Comparison of ENCODE assay signal across 12 mouse cellular contexts in the genomic region with DNA sequence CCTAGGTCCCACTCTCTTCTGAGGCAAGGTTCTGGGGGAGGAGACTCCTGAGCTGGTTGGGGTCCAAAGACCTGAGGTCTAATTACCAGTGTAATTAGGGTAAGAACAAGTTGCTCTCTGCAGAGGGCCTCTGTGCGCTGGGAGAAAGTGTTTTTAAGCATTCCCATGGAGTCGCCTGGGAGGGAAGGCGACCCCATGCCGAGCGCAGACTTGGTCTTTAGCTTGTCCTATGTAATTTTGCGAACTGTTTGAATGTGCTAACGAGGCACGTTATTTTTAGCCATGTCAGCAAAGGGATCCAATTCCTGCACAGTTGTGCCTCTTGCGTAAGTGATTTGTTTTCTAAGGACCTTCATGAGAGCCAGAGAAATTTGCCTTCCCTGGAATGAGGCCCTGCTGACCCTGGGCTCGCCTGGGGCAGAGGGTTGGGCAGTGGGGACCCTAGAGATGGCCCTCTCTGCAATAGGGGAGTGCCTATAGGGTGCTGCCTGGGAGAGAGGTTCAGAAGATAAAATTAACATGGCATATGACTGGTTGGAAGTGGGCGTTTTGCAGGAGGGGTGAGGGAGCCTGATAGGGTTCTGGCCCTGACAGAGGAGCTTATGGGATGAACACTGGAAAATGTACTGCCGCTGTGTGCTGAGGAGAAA. TPM values are rescaled to one million over a fixed set of nuclear protein-coding genes. Genes with fewer than 3 reads are reported as not detected.
A peak's percentile ranks its signal among the peaks of the same experiment; 100 is the strongest.
DNase-seq lines count a peak whose midpoint lies in the region; ATAC-seq and TF ChIP-seq lines count a peak whose summit lies in the region.
"Had no signal": no experiment of that assay in that cellular context is flagged by ENCODE, and none has a peak within 500 bp of the region (broad histone marks: within the 10 kb centered on the region; RNA-seq: fewer than 3 reads in every experiment).

A gene (plus strand): TSS at position 157 of the 650 bp plus-strand sequence.

- H3K4me3 ChIP-seq in heart, postnatal 0 days (ENCODE audit: low read depth, low read length), result no peak within 1 kb of the TSS
- H3K4me3 ChIP-seq in midbrain, postnatal 0 days (ENCODE audit: low read depth, low read length), result no peak within 1 kb of the TSS
- H3K4me3 ChIP-seq in midbrain, embryonic 10.5 days, result no peak within 1 kb of the TSS
- no peak within 1 kb of the TSS for H3K4me3 ChIP-seq in intestine, embryonic 16.5 days (ENCODE audit: low read length)
- no peak within 1 kb of the TSS for H3K4me3 ChIP-seq in stomach, embryonic 16.5 days (replicated peaks; ENCODE audit: low read length)
- H3K4me3 ChIP-seq: liver, embryonic 15.5 days; neural tube, embryonic 13.5 days had no signal

- DNase-seq in heart, postnatal 0 days (ENCODE audit: low spot score), result peak; percentile 17
- no peak for DNase-seq in heart, postnatal 4 days
- DNase-seq in midbrain, postnatal 0 days (ENCODE audit: low spot score), result peak; percentile 12
- DNase-seq in midbrain, embryonic 10.5 days (ENCODE audit: low spot score), result no peak
- no peak for DNase-seq in urinary bladder, postnatal 36 days (ENCODE audit: low spot score in 2 of 2)

- no peak for TF ChIP-seq EP300 in heart, postnatal 0 days (IDR thresholded peaks at IDR 0.05; ENCODE audit: low read depth)

- H3K9ac ChIP-seq in heart, postnatal 0 days (replicated peaks; ENCODE audit: low read depth, low read length), result no peak within 1 kb of the TSS
- no peak within 1 kb of the TSS for H3K9ac ChIP-seq in midbrain, postnatal 0 days (replicated peaks; ENCODE audit: low read length, poor library complexity, severe bottlenecking)
- H3K9ac ChIP-seq in intestine, embryonic 16.5 days (ENCODE audit: low read depth, low read length), result peak within 1 kb of the TSS; percentile 36; the same call in 1 of the 2 replicates
- peak within 1 kb of the TSS; percentile 36; the same call in 1 of the 2 replicates for H3K9ac ChIP-seq in stomach, embryonic 16.5 days (ENCODE audit: low read length)
- H3K9ac ChIP-seq: liver, embryonic 15.5 days; neural tube, embryonic 13.5 days had no signal

- no peaks in the 10 kb centered on the region for H3K9me3 ChIP-seq in heart, postnatal 0 days (replicated peaks; ENCODE audit: control insufficient read depth, low read length)
- no peaks in the 10 kb centered on the region for H3K9me3 ChIP-seq in midbrain, postnatal 0 days (ENCODE audit: low read length)
- no peaks in the 10 kb centered on the region for H3K9me3 ChIP-seq in midbrain, embryonic 10.5 days (replicated peaks)
- no peaks in the 10 kb centered on the region for H3K9me3 ChIP-seq in intestine, embryonic 16.5 days (ENCODE audit: control insufficient read depth, low read length)
- H3K9me3 ChIP-seq in stomach, embryonic 16.5 days (replicated peaks; ENCODE audit: control insufficient read depth, low read length), result no peaks in the 10 kb centered on the region
- H3K9me3 ChIP-seq: G1E; liver, embryonic 15.5 days; neural tube, embryonic 13.5 days had no signal

- TF ChIP-seq CTCF in heart, postnatal 0 days (IDR thresholded peaks at IDR 0.05; ENCODE audit: low read depth), result no peak
- no peak for TF ChIP-seq CTCF in midbrain, postnatal 0 days (IDR thresholded peaks at IDR 0.05)

- WGBS in heart, postnatal 0 days, result 35% methylated on average over 12 of the region's 12 CpGs
- 55% methylated on average over 12 of the region's 12 CpGs for WGBS in midbrain, postnatal 0 days
- 37% methylated on average over 12 of the region's 12 CpGs for WGBS in midbrain, embryonic 10.5 days
- WGBS in intestine, embryonic 16.5 days, result 58% methylated on average over 12 of the region's 12 CpGs
- WGBS in stomach, embryonic 16.5 days, result 67% methylated on average over 12 of the region's 12 CpGs

- H3K27ac ChIP-seq in heart, postnatal 0 days (ENCODE audit: low read depth), result no peak within 1 kb of the TSS
- H3K27ac ChIP-seq in midbrain, postnatal 0 days (ENCODE audit: low read depth, low read length), result no peak within 1 kb of the TSS
- no peak within 1 kb of the TSS for H3K27ac ChIP-seq in midbrain, embryonic 10.5 days (replicated peaks)
- peak within 1 kb of the TSS; percentile 37; the same call in 1 of the 2 replicates for H3K27ac ChIP-seq in intestine, embryonic 16.5 days (ENCODE audit: low read length)
- H3K27ac ChIP-seq in stomach, embryonic 16.5 days (ENCODE audit: low read length), result peak within 1 kb of the TSS; percentile 43; the same call in 1 of the 2 replicates
- H3K27ac ChIP-seq: liver, embryonic 15.5 days; neural tube, embryonic 13.5 days had no signal

- H3K4me2 ChIP-seq in heart, postnatal 0 days (ENCODE audit: low read depth, low read length), result peak within 1 kb of the TSS; percentile 14
- no peak within 1 kb of the TSS for H3K4me2 ChIP-seq in midbrain, postnatal 0 days (ENCODE audit: low read depth, low read length, poor library complexity, severe bottlenecking)
- no peak within 1 kb of the TSS for H3K4me2 ChIP-seq in intestine, embryonic 16.5 days (ENCODE audit: low read depth, low read length)
- no peak within 1 kb of the TSS for H3K4me2 ChIP-seq in stomach, embryonic 16.5 days (ENCODE audit: low read depth, low read length)
- H3K4me2 ChIP-seq: liver, embryonic 15.5 days; neural tube, embryonic 13.5 days had no signal

- no peak for ATAC-seq in heart, postnatal 0 days (ENCODE audit: insufficient read depth, low read depth)
- ATAC-seq in midbrain, postnatal 0 days (ENCODE audit: low FRiP score), result no peak
- no peak for ATAC-seq in intestine, embryonic 16.5 days
- no peak for ATAC-seq in stomach, embryonic 16.5 days (ENCODE audit: insufficient read depth, low FRiP score)

- no peaks in the 10 kb centered on the region for H3K27me3 ChIP-seq in heart, postnatal 0 days (ENCODE audit: control insufficient read depth, insufficient read depth, low read length)
- H3K27me3 ChIP-seq in midbrain, postnatal 0 days (ENCODE audit: insufficient read depth, low read length), result no peaks in the 10 kb centered on the region
- H3K27me3 ChIP-seq in midbrain, embryonic 10.5 days (ENCODE audit: low read depth, poor library complexity, severe bottlenecking), result peaks cover 53% of the 10 kb centered on the region
- no peaks in the 10 kb centered on the region for H3K27me3 ChIP-seq in intestine, embryonic 16.5 days (replicated peaks; ENCODE audit: control insufficient read depth, insufficient read depth, low read length)
- no peaks in the 10 kb centered on the region for H3K27me3 ChIP-seq in stomach, embryonic 16.5 days (ENCODE audit: control insufficient read depth, insufficient read depth, low read length)
- H3K27me3 ChIP-seq: liver, embryonic 15.5 days had no signal

- no peaks in the 10 kb centered on the region for H3K36me3 ChIP-seq in heart, postnatal 0 days (replicated peaks; ENCODE audit: control insufficient read depth, insufficient read depth, low read length)
- no peaks in the 10 kb centered on the region for H3K36me3 ChIP-seq in midbrain, postnatal 0 days (ENCODE audit: insufficient read depth, low read length)
- no peaks in the 10 kb centered on the region for H3K36me3 ChIP-seq in midbrain, embryonic 10.5 days
- no peaks in the 10 kb centered on the region for H3K36me3 ChIP-seq in intestine, embryonic 16.5 days (ENCODE audit: control insufficient read depth, insufficient read depth, low read length)
- no peaks in the 10 kb centered on the region for H3K36me3 ChIP-seq in stomach, embryonic 16.5 days (ENCODE audit: control insufficient read depth, insufficient read depth, low read length)
- H3K36me3 ChIP-seq: G1E; liver, embryonic 15.5 days; neural tube, embryonic 13.5 days had no signal

- peaks cover 19% of the 10 kb centered on the region for H3K4me1 ChIP-seq in heart, postnatal 0 days (ENCODE audit: control insufficient read depth, insufficient read depth)
- H3K4me1 ChIP-seq in midbrain, postnatal 0 days (ENCODE audit: insufficient read depth, low read length), result no peaks in the 10 kb centered on the region
- peaks cover 6% of the 10 kb centered on the region for H3K4me1 ChIP-seq in midbrain, embryonic 10.5 days
- peaks cover 8% of the 10 kb centered on the region for H3K4me1 ChIP-seq in intestine, embryonic 16.5 days (ENCODE audit: control insufficient read depth, insufficient read depth, low read length)
- peaks cover 12% of the 10 kb centered on the region; the same call in 1 of the 2 replicates for H3K4me1 ChIP-seq in stomach, embryonic 16.5 days (ENCODE audit: control insufficient read depth, insufficient read depth, low read length)
- H3K4me1 ChIP-seq: liver, embryonic 15.5 days had no signal

RNA-seq across cellular contexts. Expression of the gene that starts here (rescaled TPM):
- total RNA-seq in heart, postnatal 0 days (2014; rRNA removed; ENCODE audit: low replicate concordance), result not detected in 2 replicates
- not detected in 2 replicates for polyA plus RNA-seq in heart, postnatal 0 days (2015; fragmentation: Nextera tagmentation; extraction: Ambion mirVana)
- not detected for total RNA-seq in heart, postnatal 4 days (2021)
- 0.24 TPM in 1 of 2 replicates, not detected in the other for total RNA-seq in midbrain, postnatal 0 days (2014; rRNA removed)
- not detected in 2 replicates for polyA plus RNA-seq in midbrain, postnatal 0 days (2015; fragmentation: Nextera tagmentation; extraction: Ambion mirVana)
- not detected in 2 replicates for polyA plus RNA-seq in midbrain, embryonic 10.5 days (2016; fragmentation: Nextera tagmentation; extraction: Ambion mirVana)
- polyA plus RNA-seq in intestine, embryonic 16.5 days (2015; fragmentation: Nextera tagmentation; extraction: Ambion mirVana), result not detected in 2 replicates
- 0.09 TPM in 1 of 2 replicates, not detected in the other for polyA plus RNA-seq in stomach, embryonic 16.5 days (2015; fragmentation: Nextera tagmentation; extraction: Ambion mirVana)
- polyA plus RNA-seq: G1E; intestine, embryonic 14.5 days; liver, embryonic 15.5 days; neural tube, embryonic 13.5 days; testis, adult 2 months had no signal

Comparison
In these comparisons a context has a peak if more than half of its experiments do, and no peak if none do; other contexts are left out.
1. Peak in DNase-seq and H3K4me2 ChIP-seq in heart, postnatal 0 days; RNA of the gene not detected or under 1 TPM.
2. Peak in DNase-seq in midbrain, postnatal 0 days; RNA of the gene not detected or under 1 TPM.
3. H3K27ac ChIP-seq: peak in intestine, embryonic 16.5 days (single experiment) and stomach, embryonic 16.5 days (single experiment); none in heart, postnatal 0 days (single experiment), midbrain, postnatal 0 days (single experiment) and midbrain, embryonic 10.5 days (single experiment).
4. H3K9ac ChIP-seq: peak in intestine, embryonic 16.5 days (single experiment) and stomach, embryonic 16.5 days (single experiment); none in heart, postnatal 0 days (single experiment) and midbrain, postnatal 0 days (single experiment).